Mouse (Mus musculus): ENCODE results near the gene Akt3. TPM values are rescaled to one million over a fixed set of nuclear protein-coding genes. Genes with fewer than 3 reads are reported as not detected.

Akt3 gene
- total RNA-seq, 1 experiment from 2014 or later = 104 TPM

DNA sequence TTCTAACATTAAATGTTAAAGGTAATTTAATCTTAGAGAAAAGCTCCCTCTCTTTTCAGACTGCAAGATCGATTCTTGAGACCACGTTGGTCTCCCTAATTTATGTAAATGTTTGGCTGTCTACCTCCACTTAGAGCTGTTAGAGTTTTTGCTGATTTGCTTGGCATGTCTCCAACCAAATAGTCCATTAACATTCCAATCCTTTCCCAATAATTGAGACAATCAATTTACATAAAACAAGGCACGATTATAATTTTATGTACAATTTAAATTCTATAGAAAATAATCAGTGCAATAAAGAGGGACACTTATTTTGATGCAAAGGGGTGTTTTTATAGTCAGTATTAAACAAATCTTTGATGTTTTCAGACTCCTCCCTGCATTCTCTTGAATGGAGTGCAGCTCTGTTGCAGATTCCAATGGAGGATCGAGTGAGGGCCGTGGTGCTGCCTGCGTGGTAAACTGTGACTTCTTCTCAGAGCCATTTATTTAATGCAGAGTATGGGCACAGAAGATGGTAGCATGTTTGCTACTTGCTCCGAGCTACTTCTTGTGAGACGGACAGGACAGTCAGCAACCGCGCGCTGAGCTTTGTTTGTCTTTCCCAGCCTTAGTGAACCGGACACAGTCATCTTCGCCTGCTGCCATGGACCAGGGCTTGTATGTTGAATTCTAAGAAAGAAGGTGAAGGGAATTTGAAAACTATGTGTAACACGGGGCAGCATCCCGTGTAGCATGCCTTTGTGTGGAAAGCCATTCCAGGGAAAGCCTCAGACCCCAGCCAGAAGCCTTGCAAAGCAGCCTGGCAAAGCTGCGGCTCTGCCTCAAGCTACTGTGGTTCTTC is 287.1 kb downstream of the Akt3 start:
- no peak for ATAC-seq (ENCODE audit: extremely low read depth, insufficient number of reproducible peaks, low FRiP score, poor library complexity, severe bottlenecking)

Other genes starting within 250 kb of the Akt3 start
- 91.1 and 91.6 TPM in 2 replicates for gene Zbtb18, start 184.1 kb upstream of the Akt3 start, total RNA-seq (2017)